Comparison of ENCODE assay signal across 9 mouse cellular contexts in genomic region chr10:85154195-85154594, GRCm38 (mm10). TPM values are rescaled to one million over a fixed set of nuclear protein-coding genes. Genes with fewer than 3 reads are reported as not detected.
DNase-seq lines count a peak whose midpoint lies in the region; ATAC-seq and TF ChIP-seq lines count a peak whose summit lies in the region.
"Had no signal": no experiment of that assay in that cellular context is flagged by ENCODE, and none has a peak within 500 bp of the region (broad histone marks: within the 10 kb centered on the region; RNA-seq: fewer than 3 reads in every experiment).

No protein-coding gene starts in this region.

- no peak overlapping the region for H3K27ac ChIP-seq in heart, postnatal 0 days (ENCODE audit: low read depth)
- H3K27ac ChIP-seq in stomach, postnatal 0 days (replicated peaks) = no peak overlapping the region
- H3K27ac ChIP-seq: macrophage had no signal

- peak; percentile 48 for DNase-seq in heart, postnatal 0 days (ENCODE audit: low spot score)
- no peak for DNase-seq in heart, adult 11 months
- DNase-seq in brain, adult 2 months (ENCODE audit: low read depth, low spot score) = peak; percentile 85
- DNase-seq in forelimb bud, embryonic 11.5 days (ENCODE audit: low read depth, low spot score) = peak; percentile 49
- peak; percentile 45 for DNase-seq in layer of hippocampus, adult 9-10 months (ENCODE audit: low spot score)
- DNase-seq in stomach, postnatal 0 days (ENCODE audit: low spot score) = peak; percentile 57

- H3K4me1 ChIP-seq in heart, postnatal 0 days (ENCODE audit: control insufficient read depth, insufficient read depth) = no peaks in the 10 kb centered on the region
- no peaks in the 10 kb centered on the region for H3K4me1 ChIP-seq in stomach, postnatal 0 days (replicated peaks; ENCODE audit: control insufficient read depth, insufficient read depth)

- no peaks in the 10 kb centered on the region for H3K27me3 ChIP-seq in heart, postnatal 0 days (ENCODE audit: control insufficient read depth, insufficient read depth, low read length)
- H3K27me3 ChIP-seq in stomach, postnatal 0 days (ENCODE audit: control insufficient read depth, insufficient read depth, low read length) = no peaks in the 10 kb centered on the region

- H3K9me3 ChIP-seq in heart, postnatal 0 days (replicated peaks; ENCODE audit: control insufficient read depth, low read length) = no peaks in the 10 kb centered on the region
- no peaks in the 10 kb centered on the region for H3K9me3 ChIP-seq in stomach, postnatal 0 days (ENCODE audit: control insufficient read depth, low read length)

- ATAC-seq in heart, postnatal 0 days (ENCODE audit: insufficient read depth, low read depth) = no peak
- peak; percentile 78 for ATAC-seq in CD4-positive, CD25-positive, alpha-beta regulatory T cell, adult 4 months
- ATAC-seq in megakaryocyte, adult 5-6 weeks (ENCODE audit: poor library complexity, severe bottlenecking) = peak; percentile 86
- no peak for ATAC-seq in stomach, postnatal 0 days (ENCODE audit: low FRiP score, low TSS enrichment)

- TF ChIP-seq CTCF in heart, postnatal 0 days (IDR thresholded peaks at IDR 0.05; ENCODE audit: low read depth) = peak; percentile 74
- TF ChIP-seq CTCF in stomach, postnatal 0 days (IDR thresholded peaks at IDR 0.05; ENCODE audit: low read depth) = peak; percentile 87

- no peak overlapping the region for H3K9ac ChIP-seq in heart, postnatal 0 days (replicated peaks; ENCODE audit: low read depth, low read length)
- no peak overlapping the region for H3K9ac ChIP-seq in stomach, postnatal 0 days (ENCODE audit: low read length)

- no peak overlapping the region for H3K4me2 ChIP-seq in heart, postnatal 0 days (ENCODE audit: low read depth, low read length)
- no peak overlapping the region for H3K4me2 ChIP-seq in stomach, postnatal 0 days (replicated peaks; ENCODE audit: low read depth)

- no peak for TF ChIP-seq EP300 in heart, postnatal 0 days (IDR thresholded peaks at IDR 0.05; ENCODE audit: low read depth)
- TF ChIP-seq EP300 in stomach, postnatal 0 days (optimal IDR thresholded peaks at IDR 0.05) = no peak

- 13% methylated on average over 2 of the region's 2 CpGs for WGBS in heart, postnatal 0 days
- 9% methylated on average over 2 of the region's 2 CpGs for WGBS in stomach, postnatal 0 days

- H3K4me3 ChIP-seq in heart, postnatal 0 days (ENCODE audit: low read depth, low read length) = no peak overlapping the region
- H3K4me3 ChIP-seq in stomach, postnatal 0 days (ENCODE audit: low read depth, low read length) = no peak overlapping the region

- peaks cover 7% of the 10 kb centered on the region; the same call in 1 of the 2 replicates for H3K36me3 ChIP-seq in heart, postnatal 0 days (replicated peaks; ENCODE audit: control insufficient read depth, insufficient read depth, low read length)
- no peaks in the 10 kb centered on the region for H3K36me3 ChIP-seq in stomach, postnatal 0 days (ENCODE audit: control insufficient read depth, insufficient read depth, low read length)

RNA-seq across cellular contexts. Expression of gene Mterf2, which starts 26.4 kb away (rescaled TPM):
- total RNA-seq in heart, postnatal 0 days (2014; rRNA removed; ENCODE audit: low replicate concordance) = 11.1 and 11.5 TPM in 2 replicates
- polyA plus RNA-seq in heart, postnatal 0 days (2015; fragmentation: Nextera tagmentation; extraction: Ambion mirVana) = 15.1 and 21.2 TPM in 2 replicates
- 10 to 100 TPM; 25.2 to 26.1 TPM for polyA plus RNA-seq in CD4-positive, CD25-positive, alpha-beta regulatory T cell, adult 4 months (2017; shearing (Covaris generic))
- total RNA-seq in megakaryocyte, adult 5-6 weeks (2015) = 2.4 and 3.9 TPM in 2 replicates
- total RNA-seq in megakaryocyte, adult 5-6 weeks (2017) = 1.9 and 2.2 TPM in 2 replicates
- polyA plus RNA-seq in stomach, postnatal 0 days (2015; fragmentation: Nextera tagmentation; extraction: Ambion mirVana) = 5.4 and 7.2 TPM in 2 replicates
- polyA plus RNA-seq: macrophage had no signal

RNA-seq across cellular contexts. Expression of gene Cry1, which starts 30.7 kb away (rescaled TPM):
- total RNA-seq in heart, postnatal 0 days (2014; rRNA removed; ENCODE audit: low replicate concordance) = 9.6 and 15.6 TPM in 2 replicates
- polyA plus RNA-seq in heart, postnatal 0 days (2015; fragmentation: Nextera tagmentation; extraction: Ambion mirVana) = 16.2 and 17.5 TPM in 2 replicates
- polyA plus RNA-seq in CD4-positive, CD25-positive, alpha-beta regulatory T cell, adult 4 months (2017; shearing (Covaris generic)) = 1 to 10 TPM; 3.4 to 6.7 TPM
- total RNA-seq in megakaryocyte, adult 5-6 weeks (2015) = 15.7 and 16.2 TPM in 2 replicates
- total RNA-seq in megakaryocyte, adult 5-6 weeks (2017) = 17.5 and 19.4 TPM in 2 replicates
- 16.5 and 16.7 TPM in 2 replicates for polyA plus RNA-seq in stomach, postnatal 0 days (2015; fragmentation: Nextera tagmentation; extraction: Ambion mirVana)

RNA-seq across cellular contexts. Expression of gene Tmem263, which starts 51.8 kb away (rescaled TPM):
- total RNA-seq in heart, postnatal 0 days (2014; rRNA removed; ENCODE audit: low replicate concordance) = 15.2 and 21.6 TPM in 2 replicates
- 32.9 and 34.2 TPM in 2 replicates for polyA plus RNA-seq in heart, postnatal 0 days (2015; fragmentation: Nextera tagmentation; extraction: Ambion mirVana)
- polyA plus RNA-seq in CD4-positive, CD25-positive, alpha-beta regulatory T cell, adult 4 months (2017; shearing (Covaris generic)) = 10 to 100 TPM; 27.5 to 31.7 TPM
- 11.8 and 14.0 TPM in 2 replicates for total RNA-seq in megakaryocyte, adult 5-6 weeks (2015)
- total RNA-seq in megakaryocyte, adult 5-6 weeks (2017) = 13.0 and 14.5 TPM in 2 replicates
- 26.2 and 29.1 TPM in 2 replicates for polyA plus RNA-seq in stomach, postnatal 0 days (2015; fragmentation: Nextera tagmentation; extraction: Ambion mirVana)

RNA-seq across cellular contexts. Expression of gene Fhl4, which starts 51.9 kb away (rescaled TPM):
- 0.15 and 0.70 TPM in 2 replicates for total RNA-seq in heart, postnatal 0 days (2014; rRNA removed; ENCODE audit: low replicate concordance)
- 1.6 TPM in 2 replicates for polyA plus RNA-seq in heart, postnatal 0 days (2015; fragmentation: Nextera tagmentation; extraction: Ambion mirVana)
- polyA plus RNA-seq in CD4-positive, CD25-positive, alpha-beta regulatory T cell, adult 4 months (2017; shearing (Covaris generic)) = 1 to 10 TPM in 1 of 2 experiments, under 1 TPM in 1; 0.31 to 1.1 TPM
- 0.09 TPM in 1 of 2 replicates, not detected in the other for total RNA-seq in megakaryocyte, adult 5-6 weeks (2015)
- total RNA-seq in megakaryocyte, adult 5-6 weeks (2017) = 0.57 TPM in 1 of 2 replicates, not detected in the other
- polyA plus RNA-seq in stomach, postnatal 0 days (2015; fragmentation: Nextera tagmentation; extraction: Ambion mirVana) = 0.46 and 0.50 TPM in 2 replicates

Comparison
In these comparisons a context has a peak if more than half of its experiments do, and no peak if none do; other contexts are left out.
1. ATAC-seq: peak in CD4-positive, CD25-positive, alpha-beta regulatory T cell, adult 4 months (single experiment) and megakaryocyte, adult 5-6 weeks (single experiment); none in heart, postnatal 0 days (single experiment) and stomach, postnatal 0 days (single experiment).